Mouse (Mus musculus) urinary bladder, postnatal 36 days (tissue): ENCODE results near the gene Akap6.
A peak's percentile ranks its signal among the peaks of the same experiment; 100 is the strongest.

Source experiments
- DNase-seq, 2 experiments: peaks; one replicate each; pipeline ENCODE4 v3.0.0; 2022; ENCODE audit warnings: low spot score in 2 of 2, mixed read lengths in 1 of 2

The Akap6 gene

GRCm38 (mm10) chr12:52908448-52909066, 209.4 kb downstream of the Akap6 start:
- no peak for DNase-seq

DNA sequence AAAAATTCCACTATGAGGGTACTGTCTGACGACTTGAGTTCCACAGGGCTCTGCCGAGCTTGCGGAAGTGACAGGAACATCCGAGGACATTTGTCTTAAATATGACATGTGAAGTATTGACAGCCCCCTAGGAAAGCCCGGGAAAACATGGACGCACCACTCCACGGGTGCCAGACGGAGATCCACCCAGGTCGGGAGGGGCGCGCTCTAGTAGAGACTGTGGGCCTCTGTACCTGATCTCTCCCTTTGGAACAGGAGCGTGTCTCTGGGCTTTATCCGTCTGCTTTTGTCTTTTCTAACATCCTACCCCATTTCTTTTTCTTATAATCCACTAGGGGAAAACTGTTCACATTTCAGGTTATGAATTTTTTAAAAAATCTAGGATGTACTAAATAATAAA, 211.2 kb downstream of the Akap6 start:
- DNase-seq: no peak

GRCm38 (mm10) chr12:52910819-52911218, 211.6 kb downstream of the Akap6 start:
- peak; percentile 38 to 72 for DNase-seq

- no peak for DNase-seq
Measured at GRCm38 (mm10) chr12:52918939-52919338, 219.8 kb downstream of the Akap6 start.

DNA sequence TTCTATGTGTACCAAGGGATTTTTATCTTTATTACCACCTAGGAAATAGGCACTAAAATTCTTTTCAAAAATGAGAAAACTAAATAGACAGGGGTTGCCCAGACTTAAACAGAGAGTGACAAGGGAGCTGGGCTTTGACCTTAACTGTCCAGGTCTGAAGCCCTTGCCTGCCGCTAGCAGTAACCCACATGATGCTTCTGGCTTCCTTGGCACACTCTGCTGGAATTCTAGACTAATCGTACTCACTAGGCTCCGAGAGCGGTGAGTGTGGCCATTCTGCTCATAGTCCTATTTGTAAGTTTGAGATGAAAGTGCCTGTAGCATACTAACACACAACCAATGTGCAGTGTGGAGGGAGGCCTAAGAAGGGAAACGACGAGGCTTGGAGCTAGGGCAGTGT, 223.3 kb downstream of the Akap6 start:
- DNase-seq: no peak

DNA sequence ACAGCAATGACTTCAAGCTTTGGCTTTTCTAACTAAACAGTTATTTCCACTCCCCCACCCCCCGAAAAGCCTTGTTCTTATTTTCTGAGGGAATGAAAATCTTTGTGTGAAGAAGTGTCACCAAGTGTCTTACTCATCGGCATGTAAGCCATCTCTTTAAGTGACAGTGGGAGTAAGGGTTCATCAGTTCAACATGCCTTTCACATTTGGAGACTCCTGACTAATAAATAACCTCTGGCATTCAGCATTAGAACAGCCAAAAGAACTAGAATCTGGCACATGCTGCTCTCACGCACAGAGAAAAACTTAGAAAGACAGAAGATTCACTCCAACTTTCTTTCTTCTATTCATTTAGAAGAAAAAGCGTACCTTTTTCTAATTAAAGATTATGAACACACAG, 226.3 kb downstream of the Akap6 start:
- no peak for DNase-seq

GRCm38 (mm10) chr12:52933832-52934231, 234.6 kb downstream of the Akap6 start:
- no peak for DNase-seq

DNA sequence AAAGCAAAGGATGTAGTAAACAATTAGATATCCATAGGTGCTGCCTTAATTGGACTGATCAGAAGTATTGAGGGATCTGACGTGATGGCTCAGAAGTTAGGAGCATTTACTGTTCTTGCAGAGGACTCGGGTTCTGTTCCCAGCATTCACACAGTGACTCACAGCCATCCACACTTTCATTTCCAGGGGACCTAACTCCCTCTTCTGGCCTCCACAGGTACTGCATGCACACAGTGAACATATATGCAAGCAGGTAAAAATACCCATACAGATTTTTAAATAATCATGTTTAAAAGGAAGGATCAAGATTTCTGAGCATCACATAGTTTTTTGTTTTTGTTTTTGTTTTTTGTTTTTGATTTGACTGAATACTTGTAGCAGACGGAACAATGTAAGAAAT, 235.8 kb downstream of the Akap6 start:
- no peak for DNase-seq

DNA sequence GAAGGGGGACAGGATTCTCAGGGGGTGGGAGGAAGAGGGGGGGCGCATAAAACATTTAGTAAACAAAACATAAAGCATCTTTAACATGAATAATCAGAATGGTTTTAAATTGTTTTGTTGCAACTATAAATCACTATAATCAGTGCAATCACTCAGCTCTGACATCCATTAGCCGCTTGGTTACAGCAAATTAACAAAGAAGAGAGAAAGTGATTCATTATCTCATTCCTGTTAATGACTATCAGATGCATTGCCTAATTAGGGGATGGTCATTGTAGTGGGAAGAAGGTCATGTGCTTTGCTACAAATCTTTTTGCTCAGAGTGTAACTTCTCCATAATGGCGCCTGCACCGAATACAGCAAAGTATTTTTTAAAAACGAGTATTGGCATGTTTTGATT, 239.6 kb downstream of the Akap6 start:
- no peak for DNase-seq

DNA sequence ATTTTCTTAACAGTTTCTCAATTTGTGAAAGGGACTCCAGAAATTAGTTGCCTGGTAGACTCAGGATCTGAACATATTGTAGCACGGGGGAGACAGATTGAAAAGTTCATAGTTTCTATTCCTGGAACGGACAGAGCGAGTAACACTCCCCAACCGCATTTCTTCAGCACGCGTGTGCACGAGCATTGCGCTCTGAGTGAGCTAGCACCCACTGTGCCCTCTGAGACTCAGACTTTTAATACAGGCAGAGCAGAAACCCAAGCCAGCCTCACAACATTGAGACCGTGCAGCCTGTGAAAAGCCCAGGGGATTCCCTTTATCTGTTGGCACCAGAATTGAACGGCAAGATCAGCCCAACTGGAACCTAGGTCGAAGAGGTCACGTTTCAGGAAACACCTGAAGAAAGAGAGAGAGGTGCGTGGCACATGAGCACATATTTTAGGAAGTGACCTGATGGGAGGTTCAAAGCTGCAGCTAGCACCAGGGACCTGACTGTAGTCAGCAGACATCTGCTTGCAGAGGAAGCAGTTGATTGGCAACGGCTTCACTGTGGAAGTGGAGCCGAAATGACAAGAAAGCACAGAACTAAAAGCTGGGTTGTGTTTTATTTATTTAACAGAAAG, 240.3 kb downstream of the Akap6 start:
- no peak for DNase-seq

- DNase-seq: no peak
Measured at GRCm38 (mm10) chr12:52941941-52942340, 242.8 kb downstream of the Akap6 start.

DNA sequence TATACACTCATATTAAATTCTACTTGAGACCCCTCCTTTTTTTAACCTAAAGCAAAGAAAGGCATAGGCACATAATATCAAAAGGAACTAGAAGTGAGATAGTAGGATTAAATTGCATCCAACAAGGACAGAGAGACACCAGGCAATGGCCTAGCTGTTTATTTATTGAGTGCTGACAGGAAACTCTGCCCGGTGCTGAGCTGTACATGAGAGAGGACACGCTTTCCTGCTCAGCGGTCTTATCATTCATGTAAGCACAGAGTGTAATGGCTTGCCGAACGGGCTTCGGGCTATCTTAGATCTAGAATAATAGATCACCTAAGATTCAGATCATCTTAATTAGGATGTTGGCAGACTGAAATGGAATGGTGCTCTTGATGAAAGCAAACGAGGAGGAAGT, 245.1 kb downstream of the Akap6 start:
- DNase-seq: no peak

GRCm38 (mm10) chr12:52944949-52945348, 245.8 kb downstream of the Akap6 start:
- no peak for DNase-seq

- peak in 1 of 2 experiments; percentile 3 for DNase-seq
Measured at GRCm38 (mm10) chr12:52950660-52951059, 251.5 kb downstream of the Akap6 start.

DNA sequence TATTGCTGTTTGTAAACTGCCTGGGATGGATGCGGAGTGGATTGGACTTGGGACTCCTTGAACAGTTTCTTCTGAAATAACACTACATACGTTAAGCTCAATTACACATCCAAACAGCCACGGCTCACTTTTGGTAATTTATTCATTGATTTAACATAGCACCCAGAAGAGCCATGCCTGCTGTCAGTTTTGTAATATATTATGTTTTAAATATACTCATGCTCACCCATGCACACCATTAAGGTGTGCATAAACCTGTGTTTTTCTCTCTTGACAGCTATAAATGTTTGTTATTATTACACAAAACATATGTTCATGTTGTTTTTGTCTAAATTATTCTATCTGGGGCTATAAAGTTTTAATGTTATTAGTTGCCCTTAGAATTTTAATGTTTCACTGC, 258.4 kb downstream of the Akap6 start:
- DNase-seq: no peak

DNA sequence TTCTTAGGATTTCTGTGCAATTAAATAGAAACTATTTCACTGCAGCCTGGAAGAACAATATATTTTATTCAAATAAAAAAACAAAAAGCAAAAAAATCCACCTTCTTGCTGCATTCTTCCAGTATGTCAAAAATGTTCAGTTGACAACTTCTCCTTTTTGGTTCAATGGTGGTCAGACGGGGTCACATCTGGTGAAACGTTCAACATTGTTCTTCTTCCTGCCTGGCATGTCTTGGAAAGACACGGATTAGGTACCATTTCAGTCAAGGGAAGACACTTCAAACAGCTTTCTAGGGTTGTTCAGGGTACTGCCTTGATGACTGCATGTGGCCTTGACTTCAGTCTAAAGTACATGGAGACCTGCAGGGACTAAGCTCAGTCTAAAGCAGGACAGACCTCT, 258.8 kb downstream of the Akap6 start:
- DNase-seq: no peak

DNA sequence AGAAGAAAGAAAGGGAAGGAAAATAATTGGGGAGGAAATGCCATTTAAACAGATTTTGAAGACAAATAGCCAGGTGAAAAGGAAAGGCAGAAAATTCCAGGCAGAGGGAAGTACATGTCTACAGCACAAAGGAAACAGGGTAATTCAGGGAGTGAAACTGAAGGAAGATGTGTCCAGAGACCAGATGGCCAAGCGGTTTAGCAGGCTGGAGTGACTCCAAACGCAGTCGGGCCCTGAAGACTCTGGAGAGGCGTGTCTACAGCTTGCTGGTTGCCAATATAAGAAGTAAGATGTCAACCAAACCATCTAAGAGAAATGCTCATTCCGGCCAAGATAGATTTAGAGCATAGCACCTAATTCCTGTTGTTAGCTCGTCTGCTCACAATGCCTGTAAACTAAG, 292.6 kb downstream of the Akap6 start:
- no peak for DNase-seq

- DNase-seq: no peak
Measured at GRCm38 (mm10) chr12:53012336-53012735, 313.2 kb downstream of the Akap6 start.

GRCm38 (mm10) chr12:53014539-53014938, 315.4 kb downstream of the Akap6 start:
- DNase-seq: no peak

DNA sequence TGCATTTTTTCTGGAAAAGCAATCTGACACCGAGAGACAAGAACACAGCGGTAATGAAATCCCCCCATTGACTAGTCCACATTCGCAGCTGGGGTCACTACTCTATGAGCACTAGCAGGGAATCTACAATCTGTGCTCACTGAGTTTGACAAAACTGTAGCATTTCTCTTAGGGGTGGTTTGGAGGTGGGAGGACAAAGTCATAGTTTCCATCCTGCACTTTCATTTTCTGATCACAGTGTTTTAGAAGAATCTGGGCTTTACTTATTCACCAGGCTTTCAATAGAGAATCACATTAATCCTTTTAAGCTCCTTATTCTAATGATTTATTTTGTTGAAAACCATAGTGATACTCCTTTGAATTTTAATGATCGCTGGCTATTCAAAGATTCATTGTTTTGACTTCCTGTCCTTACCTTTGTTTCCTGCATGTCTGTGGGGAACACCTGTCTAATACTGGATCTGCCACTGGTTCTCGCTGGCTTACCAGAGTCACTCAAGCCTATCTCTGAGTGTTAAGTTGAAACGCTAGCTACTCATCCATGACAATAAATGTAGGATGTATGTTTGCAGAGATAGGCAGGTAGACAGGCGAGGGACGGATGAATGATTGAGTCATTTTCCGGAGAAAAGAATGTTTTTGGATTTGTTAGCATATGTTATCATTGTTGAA, 325.5 kb downstream of the Akap6 start:
- DNase-seq: no peak

DNA sequence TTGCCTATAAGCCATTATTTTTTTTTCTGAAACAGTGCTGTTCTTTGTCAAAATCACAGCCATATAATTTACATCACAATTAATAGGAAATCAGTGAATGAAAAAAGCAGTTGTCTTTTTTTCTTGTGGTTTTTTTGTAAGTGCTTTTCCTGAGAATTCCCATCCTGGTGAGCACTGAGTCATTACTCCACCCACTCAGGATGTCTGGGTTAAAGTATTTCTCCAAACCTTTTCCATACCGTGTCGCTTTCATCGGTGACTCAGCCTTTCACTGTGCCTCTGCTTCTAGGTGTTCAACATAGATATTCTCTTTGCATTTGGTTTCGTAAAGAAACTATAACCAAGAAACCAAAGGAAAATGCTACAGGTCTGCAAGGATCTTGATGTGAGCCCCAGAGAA, 328.1 kb downstream of the Akap6 start:
- no peak for DNase-seq

DNA sequence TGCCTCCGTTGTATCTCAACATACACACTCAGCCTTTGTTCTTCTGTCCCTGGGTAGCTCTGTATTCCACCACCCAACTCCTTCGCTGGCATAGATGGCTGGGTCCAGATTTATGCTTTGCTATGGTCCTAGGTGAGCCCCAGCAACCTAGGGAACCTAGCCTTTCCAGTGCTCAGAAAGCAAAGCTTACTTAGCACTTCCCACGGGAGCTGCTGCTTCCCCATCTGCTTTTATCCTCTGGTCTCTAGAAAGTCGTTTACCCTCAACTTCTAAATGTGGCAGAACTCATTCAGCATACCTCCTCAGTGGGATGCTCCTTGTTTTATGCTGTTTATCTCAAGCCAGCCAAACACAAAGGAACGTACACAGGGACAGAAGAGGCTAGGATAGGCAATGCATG, 329.7 kb downstream of the Akap6 start:
- no peak for DNase-seq

DNA sequence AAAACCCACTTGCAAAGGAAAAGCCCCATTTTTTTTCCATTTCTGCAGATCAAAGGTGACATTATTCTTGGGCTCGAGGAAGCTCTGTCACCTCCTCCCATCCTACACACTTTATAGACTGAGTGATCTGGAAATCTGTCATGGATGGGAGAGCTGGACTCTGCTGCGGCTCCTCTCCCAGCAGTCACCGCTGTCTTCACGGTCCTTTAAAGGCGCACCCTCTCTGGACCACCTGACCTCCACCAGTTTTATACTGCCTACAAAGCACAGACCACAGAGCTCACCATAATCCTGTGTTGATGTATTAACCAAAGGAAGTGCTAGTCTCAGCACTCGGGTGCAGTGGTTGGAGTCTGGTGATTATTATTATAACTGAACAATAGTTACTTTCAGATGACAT, 330.7 kb downstream of the Akap6 start:
- DNase-seq: no peak
